Mouse (Mus musculus): ENCODE results near the gene Sun2. TPM values are rescaled to one million over a fixed set of nuclear protein-coding genes. Genes with fewer than 3 reads are reported as not detected.
A peak's percentile ranks its signal among the peaks of the same experiment; 100 is the strongest.

Sun2 gene
- total and polyA plus RNA-seq, 3 experiments, result 57.9 to 96.7 (median 83.3) TPM

GRCm38 (mm10) chr15:79747998-79748397 lies 5.7 kb upstream of the Sun2 start:
- no peak overlapping the region for H3K4me3 ChIP-seq
- no peaks in the 10 kb centered on the region for H3K4me1 ChIP-seq (ENCODE audit: control insufficient read depth, insufficient read depth, low read length)
- H3K79me2 ChIP-seq (replicated peaks; ENCODE audit: control insufficient read depth, insufficient read depth, low read length), result no peaks in the 10 kb centered on the region
- intact Hi-C loops (cut with DNase I), result loop anchor here (10.0 kb wide), 1 partner anchor 327 kb away; no protein-coding TSS in a partner anchor
- no peak overlapping the region for H3K9ac ChIP-seq (ENCODE audit: low read depth, low read length)
- no peak for DNase-seq
- H3K27ac ChIP-seq, result no peak overlapping the region
- H3K36me3 ChIP-seq (ENCODE audit: control insufficient read depth, insufficient read depth, low read length), result no peaks in the 10 kb centered on the region
- no peaks in the 10 kb centered on the region for H3K27me3 ChIP-seq (ENCODE audit: control insufficient read depth, insufficient read depth, low read length)
- TF ChIP-seq CTCF (IDR thresholded peaks at IDR 0.05) (peak; percentile 64), EP300 (IDR thresholded peaks at IDR 0.05; ENCODE audit: insufficient read depth, low read depth, low read length) (no peak)
- WGBS, result 85% methylated on average over 11 of the region's 11 CpGs

- Histone ChIP-seq H3K79me2 (replicated peaks; ENCODE audit: control insufficient read depth, insufficient read depth, low read length) (no peaks in the 10 kb centered on the region), H3K27ac (no peak overlapping the region), H3K9ac (ENCODE audit: low read depth, low read length) (no peak overlapping the region), H3K36me3 (ENCODE audit: control insufficient read depth, insufficient read depth, low read length) (no peaks in the 10 kb centered on the region), H3K27me3 (ENCODE audit: control insufficient read depth, insufficient read depth, low read length) (no peaks in the 10 kb centered on the region), H3K4me3 (no peak overlapping the region), H3K4me1 (ENCODE audit: control insufficient read depth, insufficient read depth, low read length) (peaks cover 4% of the 10 kb centered on the region)
- DNase-seq, result no peak
- TF ChIP-seq CTCF (IDR thresholded peaks at IDR 0.05), result no peak
- no peak for TF ChIP-seq POLR2A (IDR thresholded peaks at IDR 0.05; ENCODE audit: insufficient read depth, low read depth, low read length)
- TF ChIP-seq EP300 (IDR thresholded peaks at IDR 0.05; ENCODE audit: insufficient read depth, low read depth, low read length), result no peak
- intact Hi-C loops (cut with DNase I), result loop anchor here (10.0 kb wide), 1 partner anchor 329 kb away; no protein-coding TSS in a partner anchor
- WGBS, result 88% methylated on average over 5 of the region's 5 CpGs
Measured at GRCm38 (mm10) chr15:79745883-79746282, 3.5 kb upstream of the Sun2 start.

- no peak overlapping the region for H3K4me3 ChIP-seq
- DNase-seq, result no peak
- TF ChIP-seq CTCF (IDR thresholded peaks at IDR 0.05) (no peak), EP300 (IDR thresholded peaks at IDR 0.05; ENCODE audit: insufficient read depth, low read depth, low read length) (no peak), POLR2A (IDR thresholded peaks at IDR 0.05; ENCODE audit: insufficient read depth, low read depth, low read length) (no peak)
- no peaks in the 10 kb centered on the region for H3K27me3 ChIP-seq (ENCODE audit: control insufficient read depth, insufficient read depth, low read length)
- 90% methylated on average over 10 of the region's 10 CpGs for WGBS
- no peak overlapping the region for H3K27ac ChIP-seq
- H3K4me1 ChIP-seq (ENCODE audit: control insufficient read depth, insufficient read depth, low read length), result peaks cover 6% of the 10 kb centered on the region
- no peaks in the 10 kb centered on the region; the same call in 1 of the 2 replicates for H3K36me3 ChIP-seq (ENCODE audit: control insufficient read depth, insufficient read depth, low read length)
- intact Hi-C loops (cut with DNase I), result loop anchor here (10.0 kb wide), 1 partner anchor 329 kb away; no protein-coding TSS in a partner anchor
- H3K79me2 ChIP-seq (replicated peaks; ENCODE audit: control insufficient read depth, insufficient read depth, low read length), result no peaks in the 10 kb centered on the region
- no peak overlapping the region for H3K9ac ChIP-seq (ENCODE audit: low read depth, low read length)
Measured at GRCm38 (mm10) chr15:79745312-79745711, 3.0 kb upstream of the Sun2 start.

GRCm38 (mm10) chr15:79744742-79745141 lies 2.4 kb upstream of the Sun2 start:
- H3K36me3 ChIP-seq (ENCODE audit: control insufficient read depth, insufficient read depth, low read length), result no peaks in the 10 kb centered on the region; the same call in 1 of the 2 replicates
- no peak for DNase-seq
- TF ChIP-seq POLR2A (IDR thresholded peaks at IDR 0.05; ENCODE audit: insufficient read depth, low read depth, low read length) (no peak), CTCF (IDR thresholded peaks at IDR 0.05) (no peak), EP300 (IDR thresholded peaks at IDR 0.05; ENCODE audit: insufficient read depth, low read depth, low read length) (no peak)
- no peak overlapping the region for H3K9ac ChIP-seq (ENCODE audit: low read depth, low read length)
- WGBS, result 63% methylated on average over 8 of the region's 8 CpGs
- H3K4me3 ChIP-seq, result no peak overlapping the region
- no peak overlapping the region for H3K27ac ChIP-seq
- intact Hi-C loops (cut with DNase I), result loop anchor here (5.0 to 10.0 kb wide), 2 partner anchors 87 to 330 kb away; partner anchors contain the start of genes Cby1 and Fam227a
- no peaks in the 10 kb centered on the region for H3K27me3 ChIP-seq (ENCODE audit: control insufficient read depth, insufficient read depth, low read length)
- H3K4me1 ChIP-seq (ENCODE audit: control insufficient read depth, insufficient read depth, low read length), result peaks cover 6% of the 10 kb centered on the region
- no peaks in the 10 kb centered on the region for H3K79me2 ChIP-seq (replicated peaks; ENCODE audit: control insufficient read depth, insufficient read depth, low read length)

- no peaks in the 10 kb centered on the region for H3K27me3 ChIP-seq (ENCODE audit: control insufficient read depth, insufficient read depth, low read length)
- TF ChIP-seq EP300 (IDR thresholded peaks at IDR 0.05; ENCODE audit: insufficient read depth, low read depth, low read length) (no peak), POLR2A (IDR thresholded peaks at IDR 0.05; ENCODE audit: insufficient read depth, low read depth, low read length) (no peak), CTCF (IDR thresholded peaks at IDR 0.05) (no peak)
- H3K27ac ChIP-seq, result no peak overlapping the region
- no peaks in the 10 kb centered on the region; the same call in 1 of the 2 replicates for H3K36me3 ChIP-seq (ENCODE audit: control insufficient read depth, insufficient read depth, low read length)
- 79% methylated on average over 11 of the region's 11 CpGs for WGBS
- no peak overlapping the region for H3K9ac ChIP-seq (ENCODE audit: low read depth, low read length)
- H3K79me2 ChIP-seq (replicated peaks; ENCODE audit: control insufficient read depth, insufficient read depth, low read length), result no peaks in the 10 kb centered on the region
- DNase-seq, result no peak
- intact Hi-C loops (cut with DNase I), result loop anchor here (5.0 to 10.0 kb wide), 2 partner anchors 87 to 331 kb away; partner anchors contain the start of genes Cby1 and Fam227a
- H3K4me3 ChIP-seq, result no peak overlapping the region
- peaks cover 10% of the 10 kb centered on the region for H3K4me1 ChIP-seq (ENCODE audit: control insufficient read depth, insufficient read depth, low read length)
Measured at GRCm38 (mm10) chr15:79744001-79744400, 1.7 kb upstream of the Sun2 start.

- intact Hi-C loops (cut with DNase I), result loop anchor here (2.0 to 10.0 kb wide), 3 partner anchors 52 to 332 kb away; partner anchors contain the start of genes Cby1, Fam227a and Gtpbp1
- 1% methylated on average over 23 of the region's 23 CpGs for WGBS
- peak overlapping the region; percentile 80 for H3K9ac ChIP-seq (ENCODE audit: low read depth, low read length)
- no peaks in the 10 kb centered on the region for H3K27me3 ChIP-seq (ENCODE audit: control insufficient read depth, insufficient read depth, low read length)
- TF ChIP-seq EP300 (IDR thresholded peaks at IDR 0.05; ENCODE audit: insufficient read depth, low read depth, low read length), result no peak
- no peak for TF ChIP-seq CTCF (IDR thresholded peaks at IDR 0.05)
- TF ChIP-seq POLR2A (IDR thresholded peaks at IDR 0.05; ENCODE audit: insufficient read depth, low read depth, low read length), result no peak
- no peak for DNase-seq
- peaks cover 11% of the 10 kb centered on the region for H3K4me1 ChIP-seq (ENCODE audit: control insufficient read depth, insufficient read depth, low read length)
- peak overlapping the region; percentile 84 for H3K4me3 ChIP-seq
- H3K36me3 ChIP-seq (ENCODE audit: control insufficient read depth, insufficient read depth, low read length), result no peaks in the 10 kb centered on the region; the same call in 1 of the 2 replicates
- H3K79me2 ChIP-seq (replicated peaks; ENCODE audit: control insufficient read depth, insufficient read depth, low read length), result no peaks in the 10 kb centered on the region
- peak overlapping the region; percentile 98 for H3K27ac ChIP-seq
Measured at GRCm38 (mm10) chr15:79742706-79743023, 329 bp upstream of the Sun2 start.

All from heart, adult 2 months (tissue).